ENCODE assay signal across 10 mouse cellular contexts in the genomic region with DNA sequence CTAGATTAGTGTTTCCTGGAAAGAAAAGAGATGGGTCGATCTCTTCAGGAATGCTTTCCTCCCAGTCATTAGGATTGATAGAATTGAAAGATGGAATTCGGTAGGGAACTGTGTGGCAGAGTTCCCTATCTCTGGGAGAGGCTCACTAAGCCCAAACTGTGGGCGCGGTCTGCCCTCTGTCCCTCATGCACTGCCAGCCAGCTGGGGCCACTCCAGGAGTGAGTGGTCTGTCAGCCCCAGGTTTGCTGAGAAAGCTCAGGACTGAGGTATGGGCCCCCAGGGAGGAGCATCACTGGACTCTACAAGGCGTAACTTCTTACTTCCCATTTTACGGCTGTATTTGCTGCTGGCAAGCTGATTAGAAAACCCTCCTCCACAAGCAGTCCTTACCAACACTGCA. TPM values are rescaled to one million over a fixed set of nuclear protein-coding genes. Genes with fewer than 3 reads are reported as not detected.
A peak's percentile ranks its signal among the peaks of the same experiment; 100 is the strongest.
DNase-seq lines count a peak whose midpoint lies in the region; ATAC-seq and TF ChIP-seq lines count a peak whose summit lies in the region.
"Had no signal": no experiment of that assay in that cellular context is flagged by ENCODE, and none has a peak within 500 bp of the region (broad histone marks: within the 10 kb centered on the region; RNA-seq: fewer than 3 reads in every experiment).

No protein-coding gene starts in this region.

- TF ChIP-seq CTCF in intestine, postnatal 0 days (IDR thresholded peaks at IDR 0.05; ENCODE audit: low read depth): no peak
- TF ChIP-seq CTCF in CH12.LX (conservative IDR thresholded peaks at IDR 0.05 in 1 of 2, IDR thresholded peaks at IDR 0.05 in 1 of 2; ENCODE audit: low read depth in 2 of 2, low read length in 2 of 2): no peak

- TF ChIP-seq EP300 in CH12.LX (IDR thresholded peaks at IDR 0.05; ENCODE audit: low read length): no peak

- H3K4me2 ChIP-seq in intestine, embryonic 14.5 days (ENCODE audit: low read length): peak overlapping the region; percentile 5; the same call in 1 of the 2 replicates
- H3K4me2 ChIP-seq in intestine, postnatal 0 days (replicated peaks; ENCODE audit: low read depth): no peak overlapping the region
- H3K4me2 ChIP-seq in CH12.LX (ENCODE audit: insufficient read depth, low read depth, poor library complexity, severe bottlenecking): no peak overlapping the region
- no peak overlapping the region for H3K4me2 ChIP-seq in embryonic facial prominence, embryonic 12.5 days (replicated peaks)
- H3K4me2 ChIP-seq in midbrain, embryonic 12.5 days (replicated peaks): no peak overlapping the region
- H3K4me2 ChIP-seq: liver, embryonic 15.5 days had no signal

- H3K36me3 ChIP-seq in intestine, embryonic 14.5 days (ENCODE audit: control insufficient read depth, insufficient read depth, low read length): no peaks in the 10 kb centered on the region
- H3K36me3 ChIP-seq in intestine, postnatal 0 days (ENCODE audit: control insufficient read depth, insufficient read depth): no peaks in the 10 kb centered on the region
- no peaks in the 10 kb centered on the region for H3K36me3 ChIP-seq in CH12.LX (replicated peaks in 1 of 2; ENCODE audit: control insufficient read depth in 1 of 2, insufficient read depth in 1 of 2, low read length in 1 of 2)
- H3K36me3 ChIP-seq in embryonic facial prominence, embryonic 12.5 days: no peaks in the 10 kb centered on the region
- H3K36me3 ChIP-seq in midbrain, embryonic 12.5 days: no peaks in the 10 kb centered on the region
- H3K36me3 ChIP-seq: liver, embryonic 15.5 days had no signal

- no peak for TF ChIP-seq POLR2A in CH12.LX (IDR thresholded peaks at IDR 0.05; ENCODE audit: low read depth, low read length)

- dilution Hi-C loops in CH12.LX (cut with MboI; ENCODE audit: extremely low pct_ligation_motif_present, extremely low pct_unique_long_range_greater_than_20kb, low sequenced_read_pairs): no loop called here

- no peaks in the 10 kb centered on the region for H3K79me2 ChIP-seq in CH12.LX (replicated peaks; ENCODE audit: control insufficient read depth, extremely low read depth, insufficient read depth, poor library complexity, severe bottlenecking)

- peaks cover 20% of the 10 kb centered on the region for H3K4me1 ChIP-seq in intestine, embryonic 14.5 days (replicated peaks; ENCODE audit: control insufficient read depth, insufficient read depth, low read length)
- no peaks in the 10 kb centered on the region for H3K4me1 ChIP-seq in intestine, postnatal 0 days (replicated peaks; ENCODE audit: control insufficient read depth, insufficient read depth, low read length)
- peaks cover 0 to 10% of the 10 kb centered on the region in 2 experiments; a peak in 3 of 4 replicates for H3K4me1 ChIP-seq in CH12.LX (ENCODE audit: control insufficient read depth in 1 of 2, insufficient read depth in 2 of 2)
- H3K4me1 ChIP-seq in embryonic facial prominence, embryonic 12.5 days: peaks cover 23% of the 10 kb centered on the region
- peaks cover 8% of the 10 kb centered on the region for H3K4me1 ChIP-seq in midbrain, embryonic 12.5 days
- H3K4me1 ChIP-seq: liver, embryonic 15.5 days had no signal

- H3K9ac ChIP-seq in intestine, embryonic 14.5 days (ENCODE audit: low read length): no peak overlapping the region
- no peak overlapping the region for H3K9ac ChIP-seq in intestine, postnatal 0 days (ENCODE audit: low read depth, low read length)
- no peak overlapping the region for H3K9ac ChIP-seq in CH12.LX (ENCODE audit: insufficient read depth, low read depth)
- H3K9ac ChIP-seq in embryonic facial prominence, embryonic 12.5 days: no peak overlapping the region
- no peak overlapping the region for H3K9ac ChIP-seq in midbrain, embryonic 12.5 days (replicated peaks)
- H3K9ac ChIP-seq: liver, embryonic 15.5 days had no signal

- no peak overlapping the region for H3K4me3 ChIP-seq in intestine, embryonic 14.5 days (ENCODE audit: low read depth, low read length)
- H3K4me3 ChIP-seq in intestine, postnatal 0 days (ENCODE audit: low read depth, low read length): no peak overlapping the region
- H3K4me3 ChIP-seq in CH12.LX (replicated peaks in 1 of 3; ENCODE audit: low read depth in 2 of 3, low read length in 2 of 3, poor library complexity in 1 of 3): no peak overlapping the region
- no peak overlapping the region for H3K4me3 ChIP-seq in embryonic facial prominence, embryonic 12.5 days
- no peak overlapping the region for H3K4me3 ChIP-seq in midbrain, embryonic 12.5 days
- H3K4me3 ChIP-seq: liver, embryonic 15.5 days had no signal

- no peak for DNase-seq in intestine, embryonic 14.5 days (ENCODE audit: low spot score)
- DNase-seq in CH12.LX (ENCODE audit: extremely low read depth): peak; percentile 39
- no peak for DNase-seq in cerebellum, postnatal 14 days
- DNase-seq in Muller cell, postnatal 12 days (ENCODE audit: inconsistent ontology term): no peak
- DNase-seq: heart, adult 18-20 months; layer of hippocampus, postnatal 36 days had no signal

- 0 out of 2 replicates have a peak, but pooled peaks have one; percentile 16 for ATAC-seq in intestine, embryonic 14.5 days (replicated peaks; ENCODE audit: low FRiP score, low TSS enrichment, low read depth)
- ATAC-seq in intestine, postnatal 0 days: no peak
- no peak for ATAC-seq in embryonic facial prominence, embryonic 12.5 days (ENCODE audit: insufficient number of reproducible peaks, insufficient read depth, low FRiP score, low TSS enrichment)
- no peak for ATAC-seq in midbrain, embryonic 12.5 days (ENCODE audit: low FRiP score, low read depth)

- H3K27ac ChIP-seq in intestine, embryonic 14.5 days (ENCODE audit: low read depth): peak overlapping the region; percentile 80
- H3K27ac ChIP-seq in intestine, postnatal 0 days (ENCODE audit: low read depth, low read length): no peak overlapping the region
- H3K27ac ChIP-seq in CH12.LX (ENCODE audit: insufficient read depth, low read depth): no peak overlapping the region
- 0 out of 2 replicates have a peak overlapping the region, but pooled peaks have one; percentile 32 for H3K27ac ChIP-seq in embryonic facial prominence, embryonic 12.5 days
- H3K27ac ChIP-seq in midbrain, embryonic 12.5 days (replicated peaks): peak overlapping the region; percentile 15; the same call in 1 of the 2 replicates
- H3K27ac ChIP-seq: liver, embryonic 15.5 days had no signal

- no peak for TF ChIP-seq RAD21 in CH12.LX (IDR thresholded peaks at IDR 0.05; ENCODE audit: low read depth, low read length)

- no peaks in the 10 kb centered on the region for H3K9me3 ChIP-seq in intestine, embryonic 14.5 days (ENCODE audit: control insufficient read depth, low read length)
- no peaks in the 10 kb centered on the region for H3K9me3 ChIP-seq in intestine, postnatal 0 days (ENCODE audit: control insufficient read depth)
- no peaks in the 10 kb centered on the region for H3K9me3 ChIP-seq in CH12.LX (replicated peaks; ENCODE audit: low read length)
- no peaks in the 10 kb centered on the region for H3K9me3 ChIP-seq in embryonic facial prominence, embryonic 12.5 days
- no peaks in the 10 kb centered on the region for H3K9me3 ChIP-seq in midbrain, embryonic 12.5 days
- H3K9me3 ChIP-seq: liver, embryonic 15.5 days had no signal

- in situ Hi-C loops in CH12.LX (cut with MboI; ENCODE audit: low pct_ligation_motif_present, low pct_unique_long_range_greater_than_20kb, low sequenced_read_pairs): no loop called here

- no peaks in the 10 kb centered on the region for H3K27me3 ChIP-seq in intestine, embryonic 14.5 days (replicated peaks; ENCODE audit: control insufficient read depth, insufficient read depth, low read length)
- no peaks in the 10 kb centered on the region for H3K27me3 ChIP-seq in intestine, postnatal 0 days (replicated peaks; ENCODE audit: control insufficient read depth, insufficient read depth, low read length)
- no peaks in the 10 kb centered on the region for H3K27me3 ChIP-seq in CH12.LX (replicated peaks)
- H3K27me3 ChIP-seq in embryonic facial prominence, embryonic 12.5 days: no peaks in the 10 kb centered on the region
- H3K27me3 ChIP-seq in midbrain, embryonic 12.5 days: no peaks in the 10 kb centered on the region
- H3K27me3 ChIP-seq: liver, embryonic 15.5 days had no signal

- 56% methylated on average over 6 of the region's 6 CpGs for WGBS in intestine, embryonic 14.5 days
- 60% methylated on average over 6 of the region's 6 CpGs for WGBS in intestine, postnatal 0 days
- WGBS in embryonic facial prominence, embryonic 12.5 days: 77% methylated on average over 6 of the region's 6 CpGs
- 79% methylated on average over 6 of the region's 6 CpGs for WGBS in midbrain, embryonic 12.5 days

TF ChIP-seq in CH12.LX, 34 proteins besides CTCF, POLR2A, EP300 and RAD21 (continues in another document):
- TF ChIP-seq NELFE (IDR thresholded peaks at IDR 0.05; ENCODE audit: low read depth, low read length) (no peak), PAX5 (IDR thresholded peaks at IDR 0.05; ENCODE audit: low read length) (no peak), MXI1 (IDR thresholded peaks at IDR 0.05; ENCODE audit: low read depth, low read length) (no peak), MAFK (IDR thresholded peaks at IDR 0.05; ENCODE audit: insufficient replicate concordance, low read length) (no peak), MAZ (IDR thresholded peaks at IDR 0.05; ENCODE audit: low read depth, low read length) (no peak), USF1 (IDR thresholded peaks at IDR 0.05; ENCODE audit: low read depth, low read length) (no peak), UBTF (IDR thresholded peaks at IDR 0.05; ENCODE audit: low read depth, low read length) (no peak), SIN3A (IDR thresholded peaks at IDR 0.05; ENCODE audit: low read length) (no peak), MAX (IDR thresholded peaks at IDR 0.05; ENCODE audit: low read length) (no peak)

RNA-seq across cellular contexts. Expression of a gene that starts 22.1 kb away (rescaled TPM):
- polyA plus RNA-seq in intestine, embryonic 14.5 days (2014; fragmentation: Nextera tagmentation; extraction: Ambion mirVana): 0.27 and 0.52 TPM in 2 replicates
- polyA plus RNA-seq in intestine, postnatal 0 days (2015; fragmentation: Nextera tagmentation; extraction: Ambion mirVana): 0.29 and 0.61 TPM in 2 replicates
- total RNA-seq in CH12.LX (2012; rRNA removed) (0.08 TPM in 1 of 2 replicates, not detected in the other), CH12.LX (2014; rRNA removed) (0.26 and 0.35 TPM in 2 replicates)
- polyA plus RNA-seq in CH12.LX (2012; ENCODE audit: insufficient read length, low read depth): 0.43 and 0.48 TPM in 2 replicates
- 0.19 and 0.29 TPM in 2 replicates for polyA plus RNA-seq in embryonic facial prominence, embryonic 12.5 days (2016; fragmentation: Nextera tagmentation; extraction: Ambion mirVana)
- 0.43 and 0.46 TPM in 2 replicates for polyA plus RNA-seq in midbrain, embryonic 12.5 days (2016; fragmentation: Nextera tagmentation; extraction: Ambion mirVana)
- polyA plus RNA-seq: liver, embryonic 15.5 days had no signal

RNA-seq across cellular contexts. Expression of a gene that starts 23.5 kb away (rescaled TPM):
- not detected in 2 replicates for polyA plus RNA-seq in intestine, embryonic 14.5 days (2014; fragmentation: Nextera tagmentation; extraction: Ambion mirVana)
- not detected in 2 replicates for polyA plus RNA-seq in intestine, postnatal 0 days (2015; fragmentation: Nextera tagmentation; extraction: Ambion mirVana)
- total RNA-seq in CH12.LX (2012; rRNA removed): not detected in 2 replicates
- not detected in 2 replicates for total RNA-seq in CH12.LX (2014; rRNA removed)
- not detected in 2 replicates for polyA plus RNA-seq in CH12.LX (2012; ENCODE audit: insufficient read length, low read depth)
- polyA plus RNA-seq in embryonic facial prominence, embryonic 12.5 days (2016; fragmentation: Nextera tagmentation; extraction: Ambion mirVana): not detected in 2 replicates
- not detected in 2 replicates for polyA plus RNA-seq in midbrain, embryonic 12.5 days (2016; fragmentation: Nextera tagmentation; extraction: Ambion mirVana)
- total RNA-seq: layer of hippocampus, postnatal 36 days had no signal

Comparison
In these comparisons a context has a peak if more than half of its experiments do, and no peak if none do; other contexts are left out.
1. H3K27ac ChIP-seq: peak in intestine, embryonic 14.5 days (single experiment), embryonic facial prominence, embryonic 12.5 days (single experiment) and midbrain, embryonic 12.5 days (single experiment); none in intestine, postnatal 0 days (single experiment) and CH12.LX (single experiment).